Comparison of ENCODE assay signal across 8 mouse cellular contexts in the genomic region with DNA sequence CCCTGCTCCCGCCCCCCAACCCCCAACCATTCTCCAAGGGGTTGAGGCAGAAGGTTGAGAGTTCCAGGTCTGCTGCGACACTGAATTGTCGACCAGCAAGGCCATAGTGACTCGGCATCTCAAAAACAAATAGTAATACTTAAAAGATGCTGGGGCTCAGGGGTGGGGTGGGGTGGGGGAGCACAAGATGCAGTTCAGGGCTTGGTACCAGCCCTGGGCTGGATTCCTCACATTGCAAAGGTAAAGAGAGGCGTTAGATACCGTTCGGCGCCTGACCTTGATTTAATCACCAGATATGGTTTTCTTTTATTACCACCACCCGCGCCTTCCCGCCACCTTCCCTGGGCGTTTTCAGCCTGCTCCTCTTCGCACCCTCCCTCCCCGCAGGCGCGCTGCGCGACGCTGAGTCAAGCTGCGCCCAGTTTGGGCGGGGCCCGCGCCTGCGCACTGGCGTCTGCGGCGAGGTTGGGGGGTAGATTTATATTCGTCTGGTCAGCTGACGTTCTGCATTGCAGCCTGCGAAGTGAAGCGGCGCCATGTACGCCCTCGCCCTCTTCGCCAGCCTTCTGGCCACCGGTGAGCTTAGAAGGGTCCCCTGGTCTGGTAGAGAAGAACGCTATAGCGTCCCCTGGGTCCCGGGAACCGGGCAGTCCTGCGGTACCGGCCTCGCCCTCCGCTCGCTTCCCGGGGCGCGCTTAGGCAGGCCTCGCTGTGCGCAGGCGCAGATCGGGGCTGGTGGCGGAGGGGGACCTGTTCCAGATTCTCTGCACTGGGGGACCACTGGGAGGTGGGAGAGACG. TPM values are rescaled to one million over a fixed set of nuclear protein-coding genes. Genes with fewer than 3 reads are reported as not detected.
DNase-seq lines count a peak whose midpoint lies in the region; ATAC-seq and TF ChIP-seq lines count a peak whose summit lies in the region.

A gene (plus strand): TSS at position 421 of the 799 bp plus-strand sequence.

- H3K4me3 ChIP-seq in E14TG2a.4 (replicated peaks; ENCODE audit: low read length) = peak within 1 kb of the TSS; percentile 89
- peak within 1 kb of the TSS; percentile 74 for H3K4me3 ChIP-seq in forebrain, embryonic 13.5 days
- H3K4me3 ChIP-seq in liver, postnatal 0 days (ENCODE audit: low read depth, low read length) = peak within 1 kb of the TSS; percentile 94
- H3K4me3 ChIP-seq in neural tube, embryonic 14.5 days (ENCODE audit: low read depth, low read length) = peak within 1 kb of the TSS; percentile 68

- peaks cover 20% of the 10 kb centered on the region for H3K36me3 ChIP-seq in E14TG2a.4 (ENCODE audit: insufficient read depth, low read length)
- no peaks in the 10 kb centered on the region for H3K36me3 ChIP-seq in forebrain, embryonic 13.5 days (ENCODE audit: poor library complexity, severe bottlenecking)
- no peaks in the 10 kb centered on the region for H3K36me3 ChIP-seq in liver, postnatal 0 days (replicated peaks; ENCODE audit: insufficient read depth, low read length)
- H3K36me3 ChIP-seq in neural tube, embryonic 14.5 days (ENCODE audit: control insufficient read depth, insufficient read depth, low read length) = no peaks in the 10 kb centered on the region

- peaks cover 61% of the 10 kb centered on the region for H3K4me1 ChIP-seq in E14TG2a.4 (replicated peaks; ENCODE audit: low read depth, low read length)
- H3K4me1 ChIP-seq in forebrain, embryonic 13.5 days = peaks cover 45% of the 10 kb centered on the region
- H3K4me1 ChIP-seq in liver, postnatal 0 days (ENCODE audit: insufficient read depth) = peaks cover 52% of the 10 kb centered on the region
- H3K4me1 ChIP-seq in neural tube, embryonic 14.5 days (ENCODE audit: control insufficient read depth, insufficient read depth, low read length) = peaks cover 42% of the 10 kb centered on the region

- no peak for TF ChIP-seq EP300 in liver, postnatal 0 days (IDR thresholded peaks at IDR 0.05; ENCODE audit: low read depth)

- peak within 1 kb of the TSS; percentile 89 for H3K9ac ChIP-seq in forebrain, embryonic 13.5 days
- H3K9ac ChIP-seq in liver, postnatal 0 days (replicated peaks) = peak within 1 kb of the TSS; percentile 94
- peak within 1 kb of the TSS; percentile 79 for H3K9ac ChIP-seq in neural tube, embryonic 14.5 days (replicated peaks; ENCODE audit: low read depth, low read length)

- peak within 1 kb of the TSS; percentile 82 for H3K27ac ChIP-seq in forebrain, embryonic 13.5 days
- peak within 1 kb of the TSS; percentile 96 for H3K27ac ChIP-seq in liver, postnatal 0 days (ENCODE audit: low read depth)
- H3K27ac ChIP-seq in neural tube, embryonic 14.5 days (ENCODE audit: low read depth, low read length) = peak within 1 kb of the TSS; percentile 85

- peak within 1 kb of the TSS; percentile 85 for H3K4me2 ChIP-seq in forebrain, embryonic 13.5 days
- H3K4me2 ChIP-seq in liver, postnatal 0 days (ENCODE audit: low read depth, low read length) = peak within 1 kb of the TSS; percentile 94
- H3K4me2 ChIP-seq in neural tube, embryonic 14.5 days (ENCODE audit: low read depth, low read length) = peak within 1 kb of the TSS; percentile 69

- no peaks in the 10 kb centered on the region for H3K9me3 ChIP-seq in E14TG2a.4 (ENCODE audit: low read length)
- no peaks in the 10 kb centered on the region for H3K9me3 ChIP-seq in forebrain, embryonic 13.5 days (replicated peaks)
- H3K9me3 ChIP-seq in liver, postnatal 0 days (ENCODE audit: low read length) = no peaks in the 10 kb centered on the region
- H3K9me3 ChIP-seq in neural tube, embryonic 14.5 days (ENCODE audit: control insufficient read depth, low read length) = no peaks in the 10 kb centered on the region

- peak; percentile 92 for DNase-seq in c-Kit-positive CD71-positive TER-119-positive erythroid progenitor cells, embryonic 14.5 days (ENCODE audit: low spot score)
- DNase-seq in heart, postnatal 10 days = peak; percentile 96
- DNase-seq in large intestine, adult 2 months (ENCODE audit: low read depth, low spot score) = peak; percentile 75
- peak; percentile 96 for DNase-seq in liver, postnatal 0 days
- peak; percentile 96 for DNase-seq in testis, postnatal 10 days (ENCODE audit: low spot score)

- ATAC-seq in forebrain, embryonic 13.5 days = peak; percentile 91
- peak; percentile 91 for ATAC-seq in liver, postnatal 0 days
- peak; percentile 90 for ATAC-seq in neural tube, embryonic 14.5 days (ENCODE audit: low read depth)

- intact Hi-C loops in heart, postnatal 10 days (cut with DNase I) = no loop called here

- WGBS in forebrain, embryonic 13.5 days = 2% methylated on average over 54 of the region's 54 CpGs
- WGBS in large intestine, adult 2 months = 2% methylated on average over 54 of the region's 54 CpGs
- WGBS in liver, postnatal 0 days (ENCODE audit: insufficient replicate concordance) = 2% methylated on average over 54 of the region's 54 CpGs
- WGBS in neural tube, embryonic 14.5 days = 2% methylated on average over 54 of the region's 54 CpGs

- no peak for TF ChIP-seq CTCF in E14TG2a.4 (conservative IDR thresholded peaks at IDR 0.05; ENCODE audit: low read length)
- TF ChIP-seq CTCF in liver, postnatal 0 days (IDR thresholded peaks at IDR 0.05; ENCODE audit: low read depth) = peak; percentile 32

- H3K27me3 ChIP-seq in E14TG2a.4 (ENCODE audit: insufficient read depth, low read length) = peaks cover 9% of the 10 kb centered on the region; the same call in 1 of the 2 replicates
- H3K27me3 ChIP-seq in forebrain, embryonic 13.5 days = no peaks in the 10 kb centered on the region
- H3K27me3 ChIP-seq in liver, postnatal 0 days (ENCODE audit: insufficient read depth, low read length) = no peaks in the 10 kb centered on the region
- H3K27me3 ChIP-seq in neural tube, embryonic 14.5 days (ENCODE audit: control insufficient read depth, insufficient read depth, low read length) = no peaks in the 10 kb centered on the region

RNA-seq across cellular contexts. Expression of the gene that starts here (rescaled TPM):
- 92.2 and 131 TPM in 2 replicates for polyA plus RNA-seq in forebrain, embryonic 13.5 days (2015; fragmentation: Nextera tagmentation; extraction: Ambion mirVana)
- 100 to 1,000 TPM; 806 to 812 TPM for total RNA-seq in heart, postnatal 10 days (2021)
- polyA plus RNA-seq in large intestine, adult 2 months (2012; rRNA removed) = 644 and 784 TPM in 2 replicates
- polyA plus RNA-seq in liver, postnatal 0 days (2015; fragmentation: Nextera tagmentation; extraction: Ambion mirVana) = 105 and 110 TPM in 2 replicates
- 144 and 154 TPM in 2 replicates for polyA plus RNA-seq in neural tube, embryonic 14.5 days (2014; fragmentation: Nextera tagmentation; extraction: Ambion mirVana)

Comparison
In these comparisons a context has a peak if more than half of its experiments do, and no peak if none do; other contexts are left out.
1. Peak in every context shown above with its lines: DNase-seq, ATAC-seq, H3K4me3 ChIP-seq and H3K27ac ChIP-seq.